In the genomic region with DNA sequence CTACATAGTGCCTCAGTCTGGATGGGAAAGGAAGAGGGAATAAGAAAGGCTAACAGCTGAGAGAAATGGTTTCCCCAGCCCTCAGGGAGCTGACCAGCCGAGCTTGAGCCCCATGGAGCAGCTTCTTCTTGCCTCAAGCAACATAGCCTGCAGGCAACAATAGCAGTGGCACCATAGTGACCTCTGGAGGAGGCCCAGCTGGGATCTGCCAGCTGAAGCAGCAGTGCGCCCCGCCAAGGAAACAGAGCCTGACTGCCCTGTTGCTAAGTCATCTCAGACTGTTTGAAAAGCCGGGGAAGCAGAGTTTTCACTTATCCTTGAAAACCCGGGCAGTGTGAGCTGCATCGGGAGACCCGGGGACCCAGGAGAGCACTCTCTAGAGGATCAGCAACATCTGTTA, we compare ENCODE assay signal across 9 mouse cellular contexts. TPM values are rescaled to one million over a fixed set of nuclear protein-coding genes. Genes with fewer than 3 reads are reported as not detected.
DNase-seq lines count a peak whose midpoint lies in the region; ATAC-seq and TF ChIP-seq lines count a peak whose summit lies in the region.
"Had no signal": no experiment of that assay in that cellular context is flagged by ENCODE, and none has a peak within 500 bp of the region (broad histone marks: within the 10 kb centered on the region; RNA-seq: fewer than 3 reads in every experiment).

No protein-coding gene starts in this region.

- H3K27me3 ChIP-seq in heart, embryonic 10.5 days (ENCODE audit: insufficient read depth, poor library complexity, severe bottlenecking): no peaks in the 10 kb centered on the region
- H3K27me3 ChIP-seq in kidney, embryonic 16.5 days (ENCODE audit: insufficient read depth, low read length): no peaks in the 10 kb centered on the region
- no peaks in the 10 kb centered on the region for H3K27me3 ChIP-seq in lung, postnatal 0 days (replicated peaks; ENCODE audit: insufficient read depth, low read length)
- H3K27me3 ChIP-seq: Patski had no signal

- peak; percentile 70 for TF ChIP-seq CTCF in lung, postnatal 0 days (IDR thresholded peaks at IDR 0.05)

- no peak for TF ChIP-seq EP300 in lung, postnatal 0 days (IDR thresholded peaks at IDR 0.05)

- ATAC-seq in kidney, embryonic 16.5 days (ENCODE audit: low FRiP score, low TSS enrichment): 0 out of 2 replicates have a peak, but pooled peaks have one; percentile 32
- ATAC-seq in lung, postnatal 0 days: peak; percentile 36; the same call in 1 of the 2 replicates
- ATAC-seq: Patski had no signal

- peak; percentile 49 to 57 for DNase-seq in left cerebral cortex, adult 18-20 months (ENCODE audit: low spot score in 2 of 2)
- DNase-seq in left cerebral cortex, adult 11 months (ENCODE audit: low spot score): no peak
- peak; percentile 68 for DNase-seq in embryo, embryonic 9.5 days (ENCODE audit: extremely low spot score)
- DNase-seq in heart, embryonic 10.5 days (ENCODE audit: low spot score): peak; percentile 86
- peak; percentile 46 for DNase-seq in lung, postnatal 0 days (ENCODE audit: low spot score)
- DNase-seq in right cerebral cortex, adult 18-20 months: peak; percentile 47
- no peak for DNase-seq in thymus, postnatal 4 days

- H3K9ac ChIP-seq in kidney, embryonic 16.5 days (replicated peaks; ENCODE audit: low read length): no peak overlapping the region
- no peak overlapping the region for H3K9ac ChIP-seq in lung, postnatal 0 days (replicated peaks; ENCODE audit: low read depth)

- peak overlapping the region; percentile 64; the same call in 1 of the 2 replicates for H3K27ac ChIP-seq in heart, embryonic 10.5 days
- no peak overlapping the region for H3K27ac ChIP-seq in kidney, embryonic 16.5 days (ENCODE audit: low read length)
- no peak overlapping the region for H3K27ac ChIP-seq in lung, postnatal 0 days (ENCODE audit: low read length)

- H3K4me1 ChIP-seq in heart, embryonic 10.5 days: peaks cover 20% of the 10 kb centered on the region
- peaks cover 29% of the 10 kb centered on the region for H3K4me1 ChIP-seq in kidney, embryonic 16.5 days (ENCODE audit: insufficient read depth, low read length)
- H3K4me1 ChIP-seq in lung, postnatal 0 days (ENCODE audit: insufficient read depth, low read depth, low read length): no peaks in the 10 kb centered on the region

- no peak overlapping the region; the same call in 1 of the 2 replicates for H3K4me3 ChIP-seq in heart, embryonic 10.5 days
- no peak overlapping the region for H3K4me3 ChIP-seq in kidney, embryonic 16.5 days (ENCODE audit: low read length)
- H3K4me3 ChIP-seq in lung, postnatal 0 days (ENCODE audit: low read depth, low read length): no peak overlapping the region

- WGBS in heart, embryonic 10.5 days: 9% methylated on average over 7 of the region's 7 CpGs
- WGBS in kidney, embryonic 16.5 days: 12% methylated on average over 7 of the region's 7 CpGs
- WGBS in lung, postnatal 0 days: 12% methylated on average over 7 of the region's 7 CpGs

- H3K9me3 ChIP-seq in heart, embryonic 10.5 days: no peaks in the 10 kb centered on the region
- H3K9me3 ChIP-seq in kidney, embryonic 16.5 days (ENCODE audit: low read length): no peaks in the 10 kb centered on the region
- H3K9me3 ChIP-seq in lung, postnatal 0 days (ENCODE audit: low read length): no peaks in the 10 kb centered on the region

- H3K4me2 ChIP-seq in kidney, embryonic 16.5 days (replicated peaks; ENCODE audit: low read depth, low read length): no peak overlapping the region; the same call in 1 of the 2 replicates
- H3K4me2 ChIP-seq in lung, postnatal 0 days (replicated peaks; ENCODE audit: low read depth, low read length): no peak overlapping the region

- peaks cover 3% of the 10 kb centered on the region for H3K36me3 ChIP-seq in heart, embryonic 10.5 days
- no peaks in the 10 kb centered on the region for H3K36me3 ChIP-seq in kidney, embryonic 16.5 days (ENCODE audit: insufficient read depth, low read length)
- H3K36me3 ChIP-seq in lung, postnatal 0 days (ENCODE audit: insufficient read depth, low read length): no peaks in the 10 kb centered on the region

RNA-seq across cellular contexts. Expression of gene Map1b, which starts 3.2 kb away (rescaled TPM):
- total RNA-seq in left cerebral cortex, adult 18-20 months (2021): 100 to 1,000 TPM; 597 to 612 TPM
- 164 and 186 TPM in 2 replicates for polyA plus RNA-seq in heart, embryonic 10.5 days (2016; fragmentation: Nextera tagmentation; extraction: Ambion mirVana)
- polyA plus RNA-seq in kidney, embryonic 16.5 days (2015; fragmentation: Nextera tagmentation; extraction: Ambion mirVana): 48.2 and 58.4 TPM in 2 replicates
- 31.2 and 39.1 TPM in 2 replicates for polyA plus RNA-seq in lung, postnatal 0 days (2015; fragmentation: Nextera tagmentation; extraction: Ambion mirVana)

Comparison
In these comparisons a context has a peak if more than half of its experiments do, and no peak if none do; other contexts are left out.
1. DNase-seq: peak in left cerebral cortex, adult 18-20 months (2 of 2), embryo, embryonic 9.5 days (single experiment), heart, embryonic 10.5 days (single experiment), lung, postnatal 0 days (single experiment) and right cerebral cortex, adult 18-20 months (single experiment); none in left cerebral cortex, adult 11 months (single experiment) and thymus, postnatal 4 days (single experiment).